Mouse (Mus musculus) MEL (cell line): ENCODE data around the gene Aff4.

Experiments
- CTCF ChIP-seq, 3 experiments: IDR thresholded peaks in 2 of 3; conservative IDR thresholded peaks in 1 of 3; 2 replicates each; pipeline ENCODE4 v1.5.1; 2011 to 2012; ENCODE audit warnings: low read length in 3 of 3, low read depth in 2 of 3, mild to moderate bottlenecking in 2 of 3, improper control_type of control experiment in 1 of 3, inconsistent platforms in 1 of 3, mixed read lengths in 1 of 3, moderate library complexity in 1 of 3; ENCODE audit not compliant: control insufficient read depth in 1 of 3, insufficient read depth in 1 of 3, poor library complexity in 1 of 3, severe bottlenecking in 1 of 3
- JUND ChIP-seq: IDR thresholded peaks from 2 replicates; pipeline ENCODE4 v1.6.1; 2011; ENCODE audit warnings: low read depth, mild to moderate bottlenecking, improper control_type of control experiment, low read length
- MAX ChIP-seq: IDR thresholded peaks from 2 replicates; pipeline ENCODE4 v1.6.1; 2011; ENCODE audit warnings: low read length, improper control_type of control experiment
- NELFE ChIP-seq: IDR thresholded peaks from 2 replicates; pipeline ENCODE4 v1.6.1; 2011; ENCODE audit warnings: low read depth, low read length, improper control_type of control experiment
- SIN3A ChIP-seq: IDR thresholded peaks from 2 replicates; pipeline ENCODE4 v1.6.1; 2012; ENCODE audit warnings: low read length, improper control_type of control experiment, inconsistent platforms
- TAL1 ChIP-seq: IDR thresholded peaks from 2 replicates; pipeline ENCODE4 v1.6.1; 2012; ENCODE audit warnings: mild to moderate bottlenecking, inconsistent platforms, low read length, moderate library complexity, mixed read lengths
- TCF12 ChIP-seq: IDR thresholded peaks from 2 replicates; pipeline ENCODE4 v1.6.1; 2014; ENCODE audit warnings: low read depth, mild to moderate bottlenecking, inconsistent platforms, low read length, improper control_type of control experiment, moderate library complexity
- ZC3H11A ChIP-seq: IDR thresholded peaks from 2 replicates; pipeline ENCODE4 v1.6.1; 2012; ENCODE audit warnings: low read depth, mild to moderate bottlenecking, inconsistent platforms, low read length, improper control_type of control experiment

- no peak for TF ChIP-seq ZC3H11A
- TF ChIP-seq NELFE: no peak
- no peak for TF ChIP-seq TCF12
- no peak for TF ChIP-seq CTCF (IDR thresholded peaks at IDR 0.05 in 2 of 3, conservative IDR thresholded peaks at IDR 0.05 in 1 of 3; ENCODE audit: control insufficient read depth in 1 of 3, insufficient read depth in 1 of 3, low read depth in 2 of 3, low read length in 3 of 3, poor library complexity in 1 of 3, severe bottlenecking in 1 of 3)
- TF ChIP-seq MAX: no peak
- TF ChIP-seq JUND: no peak
- TF ChIP-seq SIN3A: no peak
- no peak for TF ChIP-seq TAL1
Measured at GRCm38 (mm10) chr11:53316996-53317395, 33.6 kb upstream of the Aff4 start.
